Mouse (Mus musculus) gastrocnemius, postnatal 10 days (tissue): ENCODE results near the gene D830030K20Rik. TPM values are rescaled to one million over a fixed set of nuclear protein-coding genes. Genes with fewer than 3 reads are reported as not detected.
"Not testable (repeated sequence)": the region's sequence is repeated elsewhere in the genome, so short reads cannot be mapped to it uniquely, and the experiment has no call there.

Experiments
- DNase-seq: peaks from one replicate; pipeline ENCODE4 v3.0.0; 2021; ENCODE audit warnings: mixed read lengths
- long read RNA-seq, 2 experiments: library from polyadenylated mRNA; stranded (forward); transcript quantifications; one replicate each; pipeline ENCODE4 v2.0.0; 2021
- total RNA-seq, 2 experiments: library from RNA; stranded (reverse); gene quantifications; 2 replicates each; pipeline ENCODE4 v1.2.3; 2021

The D830030K20Rik gene
- 1 to 10 TPM; 2.3 to 3.1 TPM for total RNA-seq
- long read RNA-seq, experiment 1, partial matches to known transcripts: 0 of 4 reads
- long read RNA-seq, experiment 1, other reads (novel, unspliced or antisense): 4 of 4 reads
- long read RNA-seq, experiment 2: 0 reads

- not testable (repeated sequence) for DNase-seq
Observed at GRCm38 (mm10) chr14:3208272-3209152, at the start of gene D830030K20Rik. TSS of gene D830030K20Rik (plus strand) at chr14:3208488.

GRCm38 (mm10) chr14:3187955-3188354 is 20.3 kb upstream of the D830030K20Rik start, which contains the start of gene Gm5795:
TSS of gene Gm5795 (plus strand) at chr14:3188255.
- not testable (repeated sequence) for DNase-seq

- not testable (repeated sequence) for DNase-seq
Observed at GRCm38 (mm10) chr14:3209367-3209766, 1.1 kb downstream of the D830030K20Rik start.

- DNase-seq: peak; percentile 2
Observed at GRCm38 (mm10) chr14:3262531-3262930, 54.2 kb downstream of the D830030K20Rik start.

Other genes starting within 250 kb of the D830030K20Rik start
- gene Gm2888, start 178.5 kb upstream of the D830030K20Rik start, total RNA-seq: not detected
- gene Gm2897, start 159.2 kb upstream of the D830030K20Rik start, total RNA-seq: under 1 TPM in 1 of 2 experiments, not detected in 1; 0.31 TPM
- gene Gm10340, start 74.5 kb upstream of the D830030K20Rik start, total RNA-seq: not detected
- not detected for gene Gm5795, start 20.2 kb upstream of the D830030K20Rik start, total RNA-seq
- under 1 TPM in 1 of 2 experiments, not detected in 1; 0.14 TPM for gene Gm2956, start 124.1 kb downstream of the D830030K20Rik start, total RNA-seq
- not detected for gene Gm10413, start 186.6 kb downstream of the D830030K20Rik start, total RNA-seq
- 1 to 10 TPM in 1 of 2 experiments, under 1 TPM in 1; 0.87 to 1.3 TPM for gene Gm10409, start 204.1 kb downstream of the D830030K20Rik start, total RNA-seq
- not detected for gene Gm3005, start 219.6 kb downstream of the D830030K20Rik start, total RNA-seq
- gene Gm10408, start 240.9 kb downstream of the D830030K20Rik start, total RNA-seq: not detected